Mouse (Mus musculus): ENCODE data around the gene Nrp2.

The Nrp2 gene

DNA sequence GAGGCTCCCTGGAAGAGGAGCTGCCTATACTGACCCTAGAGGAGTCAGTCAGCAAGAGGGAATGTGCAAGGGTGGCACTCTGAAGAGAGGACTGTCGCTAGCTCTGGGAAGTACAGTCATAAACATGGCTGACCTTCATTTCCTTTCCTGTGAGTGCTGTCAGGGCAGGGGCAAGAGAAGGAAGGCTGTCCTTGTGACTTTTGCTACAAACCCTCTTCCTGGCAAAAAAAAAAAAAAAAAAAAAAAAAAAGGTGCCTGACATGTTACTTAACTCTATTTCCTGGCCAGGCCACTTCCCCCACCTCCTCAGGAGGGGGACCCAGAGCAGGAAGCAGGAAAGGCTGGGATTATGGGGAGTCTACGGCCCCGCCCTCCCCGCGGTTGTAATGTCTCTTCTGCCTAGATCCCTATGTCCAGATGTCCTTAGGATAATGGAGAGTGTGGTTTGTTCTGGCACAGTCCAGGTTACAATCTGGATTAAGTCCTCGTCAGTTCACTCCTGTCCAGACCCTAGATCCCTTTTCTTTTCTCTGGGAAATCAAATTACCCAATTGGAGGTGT, 21.5 kb downstream of the Nrp2 start:
- DNase-seq = peak; percentile 61 to 80

GRCm38 (mm10) chr1:62725032-62725678, 22.1 kb downstream of the Nrp2 start:
- DNase-seq = peak; percentile 31 to 70

DNA sequence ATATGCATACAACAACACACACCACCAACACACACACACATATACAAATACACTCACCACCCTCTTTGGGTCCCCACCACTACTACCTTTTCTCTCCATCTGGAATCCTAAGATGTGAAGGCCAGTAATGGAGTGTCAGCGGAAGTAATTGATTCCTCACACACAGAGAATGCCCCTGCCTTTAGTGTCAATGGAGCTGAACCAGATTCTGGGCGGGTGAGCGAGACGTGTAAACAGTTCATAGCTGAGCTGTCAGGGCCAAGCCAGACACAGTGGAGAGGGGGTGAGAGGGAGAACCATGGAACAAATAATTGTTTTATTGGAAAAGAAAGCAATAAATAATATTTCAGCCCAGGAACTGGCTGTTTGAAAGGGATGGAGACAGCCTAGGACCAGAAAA, 24.1 kb downstream of the Nrp2 start:
- DNase-seq = no peak

DNA sequence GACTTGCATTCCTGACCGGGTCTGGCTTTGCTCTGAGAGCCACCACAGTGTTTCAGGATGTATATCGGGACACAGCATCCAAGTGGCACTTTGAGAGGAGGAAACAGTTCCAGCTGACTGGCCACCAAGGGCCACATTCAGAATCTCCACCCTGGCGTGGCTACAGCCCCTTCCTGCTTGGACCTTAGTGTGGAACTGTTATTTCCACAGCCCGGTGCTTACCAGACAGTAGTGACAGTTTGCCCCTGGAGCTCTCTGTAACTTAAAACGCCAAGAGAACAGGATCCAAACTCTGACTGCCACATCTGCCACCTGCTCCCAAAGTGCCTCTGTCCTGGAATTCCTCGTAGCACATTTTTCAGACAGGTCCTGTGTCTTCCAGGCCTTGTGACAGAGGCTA, 25.3 kb downstream of the Nrp2 start:
- DNase-seq = no peak

DNA sequence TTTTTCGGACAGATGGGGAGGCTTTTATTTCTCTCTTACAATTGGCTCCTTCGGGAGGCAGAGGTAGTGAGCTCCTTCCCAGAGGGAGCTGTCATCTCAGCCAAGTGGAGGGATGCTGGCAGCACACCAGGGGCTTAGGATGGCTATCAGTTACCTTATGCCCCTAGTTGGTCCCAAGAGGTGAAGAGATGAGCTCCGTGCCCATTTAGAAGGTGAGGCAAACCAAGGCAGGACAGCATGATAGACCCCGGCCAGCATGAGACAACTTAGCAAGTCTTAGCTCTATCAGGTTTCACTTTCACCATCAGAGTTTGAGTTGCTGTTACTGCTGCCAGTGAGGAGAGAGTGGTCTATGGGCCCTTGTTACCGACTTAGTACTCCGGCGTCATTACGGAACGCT, 25.8 kb downstream of the Nrp2 start:
- no peak for DNase-seq

- DNase-seq = no peak
Observed at GRCm38 (mm10) chr1:62729345-62730150, 26.5 kb downstream of the Nrp2 start.

- DNase-seq = no peak
Observed at GRCm38 (mm10) chr1:62732036-62732435, 29.0 kb downstream of the Nrp2 start.

DNA sequence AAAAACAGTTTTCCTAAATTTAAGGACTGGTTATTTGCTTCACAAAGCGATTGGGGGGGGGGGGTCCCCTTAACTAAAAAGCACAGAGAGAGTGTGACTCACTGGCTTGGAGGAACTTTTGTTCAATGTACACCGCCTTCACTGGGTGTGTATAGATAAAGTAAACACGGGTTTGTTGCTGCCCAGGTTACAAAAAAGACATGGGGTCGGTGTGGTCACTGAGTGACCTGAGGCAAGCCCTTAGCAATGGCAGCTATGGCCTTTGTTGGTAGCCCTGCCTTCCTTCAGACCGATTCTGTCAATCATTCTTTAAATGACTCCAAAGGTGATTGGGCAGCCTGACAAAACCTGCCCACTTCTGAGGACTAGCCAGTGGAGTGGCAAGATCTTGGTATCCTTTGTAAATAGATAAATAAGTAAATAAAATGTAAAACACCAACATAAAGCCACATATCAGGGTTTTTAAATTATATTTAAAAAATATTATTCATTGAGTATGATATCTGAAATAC, 31.4 kb downstream of the Nrp2 start:
- DNase-seq = no peak

GRCm38 (mm10) chr1:62734980-62735379, 31.9 kb downstream of the Nrp2 start:
- no peak for DNase-seq

DNA sequence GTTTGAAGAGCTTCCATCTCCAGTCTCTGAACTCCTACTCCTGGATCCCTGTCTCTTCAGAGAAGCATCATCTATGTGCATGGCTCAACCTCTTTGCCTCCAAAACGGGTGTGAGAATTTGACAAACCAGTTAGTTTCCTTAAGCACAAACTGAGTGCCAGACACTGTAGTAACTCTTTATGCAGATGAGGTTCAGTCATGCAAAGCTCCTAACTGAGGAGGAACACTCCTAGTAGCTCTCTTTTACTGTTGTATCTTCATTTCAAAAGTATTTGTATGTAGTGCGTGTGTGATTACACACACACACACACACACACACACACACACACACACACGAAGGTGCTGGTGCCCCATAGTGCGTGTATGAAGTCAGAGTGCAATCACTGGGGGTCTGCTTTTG, 32.8 kb downstream of the Nrp2 start:
- DNase-seq = no peak

- DNase-seq = no peak
Observed at GRCm38 (mm10) chr1:62736455-62737012, 33.4 kb downstream of the Nrp2 start.

GRCm38 (mm10) chr1:62738165-62738564, 35.1 kb downstream of the Nrp2 start:
- DNase-seq = no peak

DNA sequence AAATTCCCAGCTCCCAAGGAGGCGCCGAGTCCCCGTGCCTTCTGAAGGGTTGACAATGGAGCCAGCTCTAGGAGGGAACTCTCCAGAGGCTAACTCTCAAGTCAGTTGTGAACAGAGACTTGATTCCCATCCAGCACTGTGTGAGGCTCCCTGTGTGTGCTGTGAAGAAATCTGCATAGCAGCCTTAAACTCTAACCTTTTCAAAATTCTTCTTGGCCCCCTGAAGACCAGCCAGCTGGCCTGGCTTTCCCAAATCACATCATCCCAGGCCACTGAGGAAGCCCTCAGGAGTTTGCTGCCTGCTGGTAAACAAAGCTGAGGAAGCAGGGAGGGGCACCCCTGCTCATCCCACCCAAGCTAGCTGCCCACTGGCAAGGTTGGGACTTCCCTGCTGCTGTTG, 39.0 kb downstream of the Nrp2 start:
- peak; percentile 31 to 75 for DNase-seq

- no peak for DNase-seq
Observed at GRCm38 (mm10) chr1:62743064-62743694, 40.1 kb downstream of the Nrp2 start.

- no peak for DNase-seq
Observed at GRCm38 (mm10) chr1:62745889-62746288, 42.8 kb downstream of the Nrp2 start.

GRCm38 (mm10) chr1:62747421-62748111, 44.5 kb downstream of the Nrp2 start:
- DNase-seq = no peak

GRCm38 (mm10) chr1:62748361-62748760, 45.3 kb downstream of the Nrp2 start:
- DNase-seq = no peak

- DNase-seq = no peak
Observed at GRCm38 (mm10) chr1:62749716-62750115, 46.6 kb downstream of the Nrp2 start.

- DNase-seq = no peak
Observed at GRCm38 (mm10) chr1:62750408-62751008, 47.4 kb downstream of the Nrp2 start.

DNA sequence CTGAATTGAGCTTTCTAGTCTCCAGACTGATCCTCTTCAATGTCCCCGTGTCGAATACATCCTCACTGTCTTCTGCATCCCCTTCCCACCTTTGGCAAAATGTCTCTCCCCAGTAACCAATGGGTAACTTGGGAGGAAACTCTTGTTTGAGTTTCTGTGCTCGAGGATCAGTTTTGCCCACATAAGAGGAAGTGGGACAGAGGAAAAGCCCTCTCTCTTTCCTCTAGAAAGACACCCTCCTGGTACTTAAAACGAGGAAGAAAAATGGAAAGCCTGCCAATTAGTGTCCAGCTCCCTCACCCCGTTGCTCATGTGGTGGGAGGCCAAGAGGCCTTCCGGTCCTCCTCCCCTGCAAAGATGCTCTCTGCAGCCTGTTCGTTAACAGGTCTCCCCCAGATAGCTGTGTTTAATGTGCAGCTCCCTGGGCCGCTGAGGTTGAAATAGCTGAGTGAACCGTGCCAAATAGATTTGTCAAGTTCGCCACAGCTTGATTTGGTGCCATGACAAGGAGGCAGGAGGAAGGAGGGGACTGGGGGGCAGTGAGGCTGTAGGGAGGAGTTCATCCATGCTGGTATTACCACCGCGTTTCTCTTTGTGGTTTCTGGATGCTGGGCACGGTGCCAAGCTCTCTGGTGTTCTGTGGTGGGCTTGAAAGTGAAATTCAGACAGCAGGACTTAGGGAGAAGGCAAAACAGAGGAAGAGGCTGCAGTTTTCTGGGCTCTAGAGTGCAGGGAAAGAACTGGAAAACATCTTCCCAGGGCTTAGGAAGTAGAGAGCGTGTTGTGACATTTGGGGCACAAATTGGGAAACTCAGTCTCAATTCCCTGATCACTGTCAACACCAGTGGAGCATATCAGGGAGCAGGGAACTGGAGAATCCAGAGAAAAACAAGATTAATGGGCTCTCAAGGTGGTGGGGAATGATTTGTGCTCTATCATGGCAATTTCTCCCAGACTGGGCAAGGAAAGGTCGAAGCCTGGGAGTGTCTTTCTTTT, 48.2 kb downstream of the Nrp2 start:
- peak; percentile 32 to 44 for DNase-seq

DNA sequence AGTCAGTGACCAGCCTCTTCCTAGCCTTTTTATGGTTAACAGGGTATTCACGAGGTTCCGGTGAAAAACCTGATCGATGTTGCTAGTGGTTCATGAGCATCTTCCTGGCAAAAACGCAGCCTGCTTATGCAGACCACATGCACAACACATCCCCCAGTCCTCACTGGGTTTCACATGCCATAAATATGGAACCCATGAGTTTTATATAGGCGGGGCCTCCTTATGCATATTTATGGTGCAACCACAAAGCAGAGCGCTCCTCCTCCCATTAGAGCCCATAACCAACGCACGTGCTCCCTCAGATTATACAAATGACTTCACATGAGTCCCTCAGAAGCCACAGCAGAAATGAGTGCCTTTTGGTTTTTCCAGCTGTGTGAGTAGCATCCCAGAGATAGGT, 49.0 kb downstream of the Nrp2 start:
- DNase-seq = no peak
